Mouse (Mus musculus) G1E (cell line): ENCODE data around the gene Ripor2.

Experiments used
- CTCF ChIP-seq: IDR thresholded peaks from 2 replicates; pipeline ENCODE4 v1.5.1; 2012; ENCODE audit warnings: low read depth, low read length, inconsistent platforms, mixed read lengths
- POLR2AphosphoS5 ChIP-seq: IDR thresholded peaks from 2 replicates; pipeline ENCODE4 v1.6.1; 2012; ENCODE audit warnings: low read depth, low read length, inconsistent platforms; ENCODE audit not compliant: insufficient replicate concordance

DNA sequence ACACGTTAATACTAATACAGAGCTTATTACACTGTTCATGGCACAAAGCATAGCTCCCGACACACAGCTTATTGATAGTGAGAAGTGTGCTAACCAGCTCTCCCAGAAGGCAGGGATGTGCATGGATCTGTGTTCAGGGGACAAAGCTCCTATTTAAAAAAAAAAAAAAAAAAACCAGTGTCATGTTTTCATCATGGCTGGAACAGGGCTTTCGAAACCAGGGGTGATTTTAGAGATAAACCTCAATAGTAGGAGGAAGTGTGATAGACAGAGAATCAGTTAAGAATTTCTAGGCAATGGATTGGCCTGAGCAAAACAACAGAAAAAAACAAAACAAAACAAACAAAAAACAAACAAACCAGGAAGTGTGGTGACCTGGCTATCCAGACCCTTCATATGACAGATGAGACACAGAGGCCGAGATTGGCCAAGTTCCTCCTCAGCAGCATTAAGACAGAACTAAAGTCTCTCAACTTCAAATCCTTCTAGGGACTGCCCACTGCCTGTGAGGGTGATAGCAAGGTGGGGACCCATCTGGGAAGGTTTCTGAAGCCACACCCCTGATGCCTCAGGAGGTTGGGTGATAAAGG, 51.1 kb downstream of the Ripor2 start:
- TF ChIP-seq POLR2AphosphoS5 (no peak), CTCF (no peak)
